10 mouse cellular contexts compared by ENCODE assay signal in the genomic region with DNA sequence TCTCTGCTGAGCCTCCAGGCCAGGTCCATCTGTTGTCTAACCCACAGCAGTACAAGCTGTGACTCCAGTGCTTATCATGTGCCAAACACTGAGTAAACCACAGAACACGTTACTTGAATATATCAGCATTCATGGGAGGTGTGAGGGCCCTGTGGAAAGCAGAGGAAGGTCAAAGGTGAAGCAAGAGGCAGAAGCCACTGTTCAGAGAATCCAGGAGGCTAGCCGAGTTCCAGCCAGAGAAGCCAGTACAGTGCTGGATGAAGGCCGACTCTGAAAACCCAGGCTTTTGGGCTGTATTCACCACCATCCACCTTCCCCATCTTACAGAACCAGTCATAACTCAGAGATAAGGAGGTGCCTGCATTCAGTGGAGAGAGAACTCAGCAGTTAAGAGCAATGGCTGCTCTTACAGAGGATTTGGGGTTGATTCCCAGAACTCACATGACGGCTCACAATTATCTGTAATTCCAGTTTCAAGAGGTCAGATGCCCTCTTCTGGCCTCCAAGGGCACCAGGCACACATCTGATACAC. TPM values are rescaled to one million over a fixed set of nuclear protein-coding genes. Genes with fewer than 3 reads are reported as not detected.
DNase-seq lines count a peak whose midpoint lies in the region; ATAC-seq and TF ChIP-seq lines count a peak whose summit lies in the region.
"Had no signal": no experiment of that assay in that cellular context is flagged by ENCODE, and none has a peak within 500 bp of the region (broad histone marks: within the 10 kb centered on the region; RNA-seq: fewer than 3 reads in every experiment).

No protein-coding gene starts in this region.

- no peak for ATAC-seq in midbrain, postnatal 0 days (ENCODE audit: low FRiP score)
- no peak for ATAC-seq in midbrain, embryonic 13.5 days
- peak; percentile 68 for ATAC-seq in megakaryocyte progenitor cell, adult 5-6 weeks (replicated peaks; ENCODE audit: poor library complexity)
- ATAC-seq in cerebellum, adult (ENCODE audit: insufficient number of reproducible peaks, low FRiP score, low TSS enrichment), result no peak

- no peaks in the 10 kb centered on the region for H3K27me3 ChIP-seq in midbrain, postnatal 0 days (ENCODE audit: insufficient read depth, low read length)
- no peaks in the 10 kb centered on the region; the same call in 1 of the 2 replicates for H3K27me3 ChIP-seq in midbrain, embryonic 13.5 days
- no peaks in the 10 kb centered on the region for H3K27me3 ChIP-seq in liver, adult 2 months (ENCODE audit: control insufficient read depth, insufficient read depth, low read length)
- H3K27me3 ChIP-seq: embryonic facial prominence, embryonic 15.5 days had no signal

- TF ChIP-seq POLR2A in liver, adult 2 months (IDR thresholded peaks at IDR 0.05; ENCODE audit: extremely low read depth, insufficient read depth, low read length), result no peak

- H3K79me2 ChIP-seq in liver, adult 2 months (ENCODE audit: control insufficient read depth, insufficient read depth, low read length), result no peaks in the 10 kb centered on the region

- H3K9me3 ChIP-seq in midbrain, postnatal 0 days (ENCODE audit: low read length), result no peaks in the 10 kb centered on the region
- no peaks in the 10 kb centered on the region for H3K9me3 ChIP-seq in midbrain, embryonic 13.5 days
- H3K9me3 ChIP-seq: embryonic facial prominence, embryonic 15.5 days had no signal

- no peaks in the 10 kb centered on the region for H3K4me1 ChIP-seq in midbrain, postnatal 0 days (ENCODE audit: insufficient read depth, low read length)
- H3K4me1 ChIP-seq in midbrain, embryonic 13.5 days (replicated peaks), result peaks cover 9% of the 10 kb centered on the region
- peaks cover 4% of the 10 kb centered on the region; the same call in 1 of the 2 replicates for H3K4me1 ChIP-seq in liver, adult 2 months (ENCODE audit: control insufficient read depth, insufficient read depth, low read length)

- H3K36me3 ChIP-seq in midbrain, postnatal 0 days (ENCODE audit: insufficient read depth, low read length), result no peaks in the 10 kb centered on the region
- H3K36me3 ChIP-seq in midbrain, embryonic 13.5 days, result no peaks in the 10 kb centered on the region
- H3K36me3 ChIP-seq in liver, adult 2 months (ENCODE audit: control insufficient read depth, insufficient read depth, low read length), result no peaks in the 10 kb centered on the region
- H3K36me3 ChIP-seq: embryonic facial prominence, embryonic 15.5 days had no signal

- no peak overlapping the region for H3K4me2 ChIP-seq in midbrain, postnatal 0 days (ENCODE audit: low read depth, low read length, poor library complexity, severe bottlenecking)
- H3K4me2 ChIP-seq in midbrain, embryonic 13.5 days (replicated peaks), result no peak overlapping the region

- H3K4me3 ChIP-seq in midbrain, postnatal 0 days (ENCODE audit: low read depth, low read length), result no peak overlapping the region
- H3K4me3 ChIP-seq in midbrain, embryonic 13.5 days (replicated peaks), result no peak overlapping the region
- H3K4me3 ChIP-seq in liver, adult 2 months (ENCODE audit: insufficient read depth, low read depth, low read length), result no peak overlapping the region
- H3K4me3 ChIP-seq: embryonic facial prominence, embryonic 15.5 days; heart, adult 2 months had no signal

- TF ChIP-seq CTCF in midbrain, postnatal 0 days (IDR thresholded peaks at IDR 0.05), result peak; percentile 8; the same call in 1 of the 2 replicates
- TF ChIP-seq CTCF in liver, adult 2 months (IDR thresholded peaks at IDR 0.05; ENCODE audit: low read depth, low read length), result no peak

- WGBS in midbrain, postnatal 0 days, result 78% methylated on average over 4 of the region's 4 CpGs
- 73% methylated on average over 4 of the region's 4 CpGs for WGBS in midbrain, embryonic 13.5 days
- WGBS in liver, adult 2 months, result 55% methylated on average over 4 of the region's 4 CpGs

- no peak overlapping the region for H3K9ac ChIP-seq in midbrain, postnatal 0 days (replicated peaks; ENCODE audit: low read length, poor library complexity, severe bottlenecking)
- no peak overlapping the region for H3K9ac ChIP-seq in midbrain, embryonic 13.5 days (replicated peaks)
- no peak overlapping the region for H3K9ac ChIP-seq in liver, adult 2 months (ENCODE audit: low read depth, low read length)
- H3K9ac ChIP-seq: embryonic facial prominence, embryonic 15.5 days had no signal

- DNase-seq in midbrain, postnatal 0 days (ENCODE audit: low spot score), result no peak
- DNase-seq in c-Kit-negative CD71-positive TER-119-positive erythroid progenitor cells, embryonic 14.5 days (ENCODE audit: low read depth, low spot score), result peak; percentile 65
- peak; percentile 39 for DNase-seq in liver, adult 2 months (ENCODE audit: extremely low read depth, low read depth, low spot score)
- no peak for DNase-seq in testis, postnatal 10 days (ENCODE audit: low spot score)
- no peak for DNase-seq in adrenal gland, adult 2 months

- H3K27ac ChIP-seq in midbrain, postnatal 0 days (ENCODE audit: low read depth, low read length), result no peak overlapping the region
- H3K27ac ChIP-seq in midbrain, embryonic 13.5 days, result no peak overlapping the region
- H3K27ac ChIP-seq in liver, adult 2 months (replicated peaks; ENCODE audit: insufficient read depth, low read depth, low read length), result no peak overlapping the region
- H3K27ac ChIP-seq: embryonic facial prominence, embryonic 15.5 days; heart, adult 2 months had no signal

RNA-seq across cellular contexts. Expression of a gene that starts 9.2 kb away (rescaled TPM):
- total RNA-seq in midbrain, postnatal 0 days (2014; rRNA removed), result 13.5 and 13.7 TPM in 2 replicates
- polyA plus RNA-seq in midbrain, postnatal 0 days (2015; fragmentation: Nextera tagmentation; extraction: Ambion mirVana), result 24.0 and 25.4 TPM in 2 replicates
- polyA plus RNA-seq in midbrain, embryonic 13.5 days (2015; fragmentation: Nextera tagmentation; extraction: Ambion mirVana), result 9.7 and 10.8 TPM in 2 replicates
- 17.1 and 22.2 TPM in 2 replicates for total RNA-seq in liver, adult 2 months (2014; rRNA removed)
- polyA plus RNA-seq in liver, adult 2 months (2012; rRNA removed), result 36.8 and 40.2 TPM in 2 replicates
- 4.1 and 4.3 TPM in 2 replicates for total RNA-seq in megakaryocyte progenitor cell, adult 5-6 weeks (2015)
- total RNA-seq in megakaryocyte progenitor cell, adult 5-6 weeks (2017), result 2.9 and 3.9 TPM in 2 replicates
- 1 to 10 TPM; 2.8 to 5.3 TPM for total RNA-seq in adrenal gland, adult 2 months (2021)
- 5.5 and 8.1 TPM in 2 replicates for polyA plus RNA-seq in adrenal gland, adult 2 months (2012; rRNA removed)

RNA-seq across cellular contexts. Expression of a gene that starts 41.1 kb away (rescaled TPM):
- 162 and 193 TPM in 2 replicates for total RNA-seq in midbrain, postnatal 0 days (2014; rRNA removed)
- polyA plus RNA-seq in midbrain, postnatal 0 days (2015; fragmentation: Nextera tagmentation; extraction: Ambion mirVana), result 131 TPM in 2 replicates
- polyA plus RNA-seq in midbrain, embryonic 13.5 days (2015; fragmentation: Nextera tagmentation; extraction: Ambion mirVana), result 145 and 152 TPM in 2 replicates
- 2.8 and 3.0 TPM in 2 replicates for total RNA-seq in liver, adult 2 months (2014; rRNA removed)
- polyA plus RNA-seq in liver, adult 2 months (2012; rRNA removed), result 0.73 and 1.2 TPM in 2 replicates
- 41.0 and 51.5 TPM in 2 replicates for total RNA-seq in megakaryocyte progenitor cell, adult 5-6 weeks (2015)
- total RNA-seq in megakaryocyte progenitor cell, adult 5-6 weeks (2017), result 48.3 and 51.7 TPM in 2 replicates
- 10 to 100 TPM; 20.5 to 32.2 TPM for total RNA-seq in adrenal gland, adult 2 months (2021)
- polyA plus RNA-seq in adrenal gland, adult 2 months (2012; rRNA removed), result 19.8 and 21.4 TPM in 2 replicates

RNA-seq across cellular contexts. Expression of a gene that starts 50.8 kb away (rescaled TPM):
- 90.2 and 101 TPM in 2 replicates for total RNA-seq in midbrain, postnatal 0 days (2014; rRNA removed)
- polyA plus RNA-seq in midbrain, postnatal 0 days (2015; fragmentation: Nextera tagmentation; extraction: Ambion mirVana), result 157 and 162 TPM in 2 replicates
- polyA plus RNA-seq in midbrain, embryonic 13.5 days (2015; fragmentation: Nextera tagmentation; extraction: Ambion mirVana), result 194 and 201 TPM in 2 replicates
- total RNA-seq in liver, adult 2 months (2014; rRNA removed), result 26.0 and 29.1 TPM in 2 replicates
- 17.1 and 21.6 TPM in 2 replicates for polyA plus RNA-seq in liver, adult 2 months (2012; rRNA removed)
- 165 and 166 TPM in 2 replicates for total RNA-seq in megakaryocyte progenitor cell, adult 5-6 weeks (2015)
- 163 and 168 TPM in 2 replicates for total RNA-seq in megakaryocyte progenitor cell, adult 5-6 weeks (2017)
- total RNA-seq in adrenal gland, adult 2 months (2021), result 10 to 100 TPM; 43.5 to 67.2 TPM
- polyA plus RNA-seq in adrenal gland, adult 2 months (2012; rRNA removed), result 36.4 and 45.4 TPM in 2 replicates

Comparison
In these comparisons a context has a peak if more than half of its experiments do, and no peak if none do; other contexts are left out.
1. DNase-seq: peak in c-Kit-negative CD71-positive TER-119-positive erythroid progenitor cells, embryonic 14.5 days (single experiment) and liver, adult 2 months (single experiment); none in midbrain, postnatal 0 days (single experiment), testis, postnatal 10 days (single experiment) and adrenal gland, adult 2 months (single experiment).